Mouse (Mus musculus) c-Kit-negative CD71-positive TER-119-positive erythroid progenitor cells, embryonic 14.5 days (primary cell): ENCODE results near the gene Npas3.

Source experiments
- DNase-seq: peaks from one replicate; pipeline ENCODE4 v3.0.0-alpha.2; 2013; ENCODE audit warnings: low read depth, low spot score

Npas3 gene

GRCm38 (mm10) chr12:53409711-53410110, 161.2 kb downstream of the Npas3 start:
- DNase-seq: no peak

GRCm38 (mm10) chr12:53410647-53411046, 162.2 kb downstream of the Npas3 start:
- no peak for DNase-seq

DNA sequence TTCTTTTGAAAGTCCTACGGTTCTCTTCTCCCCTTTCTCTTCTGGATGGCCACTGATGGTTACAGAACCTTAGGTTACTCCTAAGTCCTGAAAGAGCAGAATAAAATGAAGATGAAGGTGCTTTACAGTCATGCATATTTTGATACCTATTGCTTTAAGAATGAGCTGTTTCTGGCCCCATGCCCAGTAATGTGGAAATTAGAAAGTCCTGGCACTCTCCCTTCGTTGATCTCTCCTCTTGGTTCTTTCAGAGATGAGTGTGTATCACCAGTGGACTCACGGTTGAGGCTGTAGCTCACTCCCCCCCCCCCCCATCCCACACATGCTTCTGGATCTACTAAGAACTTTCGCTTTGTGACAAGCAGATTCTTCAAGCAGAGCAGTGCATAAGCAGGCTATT, 167.6 kb downstream of the Npas3 start:
- DNase-seq: no peak

- DNase-seq: no peak
These were observed 173.2 kb downstream of the Npas3 start for GRCm38 (mm10) chr12:53421701-53422100.

- DNase-seq: no peak
These were observed 175.2 kb downstream of the Npas3 start for GRCm38 (mm10) chr12:53423631-53424030.

GRCm38 (mm10) chr12:53426006-53426405, 177.5 kb downstream of the Npas3 start:
- no peak for DNase-seq

DNA sequence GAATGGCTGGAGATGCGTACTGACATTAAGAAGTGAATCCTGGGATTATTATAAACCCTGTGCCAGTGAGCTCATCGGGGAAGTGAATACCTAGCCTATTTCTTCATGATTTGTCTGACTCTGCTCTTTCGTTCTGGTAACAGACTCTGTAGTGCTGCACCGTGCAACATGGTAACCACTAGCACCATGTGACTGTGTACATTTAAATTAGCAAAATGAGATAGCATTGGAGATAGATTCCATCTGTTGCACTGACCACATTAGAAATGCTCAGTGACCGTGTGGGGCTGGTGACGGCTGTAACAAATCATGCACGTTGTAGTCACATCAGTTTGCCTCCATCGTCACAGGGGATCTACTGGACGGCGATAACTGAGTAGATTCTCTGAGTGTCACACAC, 178.7 kb downstream of the Npas3 start:
- no peak for DNase-seq

- no peak for DNase-seq
These were observed 193.6 kb downstream of the Npas3 start for GRCm38 (mm10) chr12:53442029-53442428.

DNA sequence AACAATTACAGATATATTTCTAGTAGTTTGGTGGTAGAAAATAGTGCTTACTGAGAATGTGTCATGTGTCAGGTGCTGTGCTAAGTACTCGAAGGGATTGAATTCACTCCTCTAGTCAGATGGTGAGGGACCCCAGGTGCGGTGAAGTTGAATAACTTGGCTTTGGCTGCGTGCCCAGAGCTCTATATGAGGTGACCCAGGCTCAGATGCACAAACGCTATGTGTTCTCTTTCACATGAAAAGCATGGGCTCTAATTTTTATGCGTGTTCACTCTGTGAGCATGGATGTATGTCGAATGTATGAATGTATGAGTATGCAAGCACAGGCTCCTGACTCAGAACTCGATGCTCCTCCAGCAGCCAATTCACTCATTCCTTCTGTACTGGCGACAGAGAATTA, 199.0 kb downstream of the Npas3 start:
- no peak for DNase-seq

GRCm38 (mm10) chr12:53448040-53448439, 199.6 kb downstream of the Npas3 start:
- no peak for DNase-seq

DNA sequence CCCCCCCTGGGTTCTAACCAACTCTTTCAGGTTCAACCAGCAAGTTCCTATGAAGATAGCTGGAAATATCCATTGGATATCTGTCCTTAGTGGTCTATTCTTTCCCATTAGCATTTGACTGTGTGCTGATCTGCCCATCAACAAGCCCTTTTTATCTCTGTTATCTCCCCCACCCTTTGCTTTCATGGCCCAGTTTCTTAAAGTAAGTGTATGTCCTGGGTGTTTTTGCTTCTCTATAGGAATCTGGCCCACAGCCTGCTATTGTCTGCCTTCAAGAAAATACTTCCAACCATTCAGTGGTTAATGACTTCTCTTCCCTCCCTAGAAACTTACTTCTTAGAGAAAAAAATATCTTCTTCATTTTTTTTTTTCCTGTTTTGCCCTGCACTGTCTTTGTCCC, 219.1 kb downstream of the Npas3 start:
- no peak for DNase-seq

DNA sequence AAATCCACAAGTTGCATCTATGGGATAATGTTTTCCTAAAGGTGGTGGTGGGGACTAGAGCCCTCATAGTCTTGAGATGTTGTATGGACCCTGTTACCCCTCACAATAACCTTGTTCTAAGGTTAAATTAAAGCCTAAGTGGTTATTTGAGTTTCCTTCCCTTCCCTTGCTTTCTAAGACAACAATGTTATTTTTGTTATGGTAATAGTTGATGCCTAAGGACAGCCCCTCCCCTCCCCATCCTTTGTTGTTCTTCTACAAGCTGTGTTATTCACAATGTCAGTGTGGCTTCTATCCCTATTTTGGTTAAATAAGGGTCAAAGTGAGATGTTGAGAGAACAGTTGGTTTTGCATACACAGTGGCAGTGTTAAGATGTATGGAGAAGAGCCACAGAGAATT, 226.0 kb downstream of the Npas3 start:
- no peak for DNase-seq

- no peak for DNase-seq
These were observed 236.4 kb downstream of the Npas3 start for GRCm38 (mm10) chr12:53484924-53485323.

DNA sequence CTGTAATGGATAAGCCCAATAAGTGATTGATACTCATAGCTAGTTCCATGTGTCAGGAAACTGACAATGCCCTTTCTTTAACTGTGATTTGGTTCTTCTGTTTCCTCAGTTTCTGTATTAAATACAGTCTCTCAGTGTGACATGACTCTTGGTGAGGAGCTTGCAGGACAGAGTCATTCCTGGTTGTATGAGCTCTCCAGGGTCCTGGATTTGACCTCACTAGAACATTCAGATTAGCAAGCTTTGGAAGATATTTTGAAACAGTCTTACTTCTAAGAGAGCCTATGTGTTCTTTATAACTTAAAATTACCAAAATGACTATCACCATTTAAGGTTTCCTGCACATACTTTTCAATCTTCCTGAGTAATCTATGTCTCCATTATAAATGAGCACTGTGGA, 247.9 kb downstream of the Npas3 start:
- no peak for DNase-seq

GRCm38 (mm10) chr12:53514885-53515284, 266.4 kb downstream of the Npas3 start:
- DNase-seq: no peak

DNA sequence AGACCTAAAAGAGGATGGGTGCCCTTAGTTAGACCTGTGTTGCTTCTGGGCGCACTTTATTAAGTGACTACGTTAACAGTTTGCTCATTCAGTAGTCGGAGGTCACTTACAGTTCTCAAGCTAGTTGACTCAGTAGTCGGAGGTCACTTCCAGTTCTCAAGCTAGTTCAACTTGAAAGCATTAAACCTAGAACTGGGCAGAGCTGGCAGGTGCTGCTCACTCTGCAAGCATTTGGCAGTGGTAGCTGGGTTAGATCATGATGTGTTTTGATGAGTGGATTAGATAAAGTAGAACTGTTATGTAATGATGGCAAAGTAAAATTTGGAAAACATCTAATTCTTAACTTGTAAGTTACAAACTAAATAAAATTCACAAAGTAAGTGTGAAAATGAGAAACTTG, 271.1 kb downstream of the Npas3 start:
- no peak for DNase-seq

DNA sequence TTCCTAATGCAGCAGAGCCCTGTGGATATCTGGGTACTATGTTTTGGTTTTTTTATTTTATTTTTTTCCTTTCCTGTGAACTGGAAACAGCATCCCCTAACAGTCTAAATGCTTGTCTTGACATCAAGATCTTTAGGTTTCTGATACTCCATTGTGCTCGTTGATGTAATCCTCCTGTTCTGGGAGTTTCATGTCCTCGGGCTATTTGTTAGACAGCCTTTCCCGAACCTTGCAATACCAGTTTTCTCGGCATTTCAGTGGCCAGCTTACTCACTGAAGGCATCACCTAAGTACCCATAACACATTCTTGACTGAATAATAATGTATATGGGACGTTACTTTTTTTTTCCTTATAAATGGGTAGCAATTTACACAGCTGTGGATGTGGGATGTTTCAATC, 274.2 kb downstream of the Npas3 start:
- no peak for DNase-seq

DNA sequence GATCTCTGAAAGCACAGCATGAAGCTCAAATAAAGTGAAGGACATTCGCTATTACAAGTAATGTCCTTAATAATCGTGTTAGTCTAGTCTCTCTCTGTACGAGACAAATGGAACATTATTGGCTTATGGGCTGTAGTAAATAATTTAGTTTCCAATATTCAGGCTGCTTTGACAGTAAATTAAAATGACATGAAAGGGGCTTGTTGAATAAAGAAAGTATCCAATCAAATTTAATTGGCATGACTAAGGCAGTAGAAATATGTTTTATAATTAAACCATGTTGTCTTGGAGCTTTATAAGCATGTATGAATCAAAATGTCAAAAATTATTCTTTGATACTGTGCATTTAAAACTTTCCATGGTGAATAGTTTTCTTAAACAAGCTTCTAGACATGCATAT, 278.6 kb downstream of the Npas3 start:
- no peak for DNase-seq

DNA sequence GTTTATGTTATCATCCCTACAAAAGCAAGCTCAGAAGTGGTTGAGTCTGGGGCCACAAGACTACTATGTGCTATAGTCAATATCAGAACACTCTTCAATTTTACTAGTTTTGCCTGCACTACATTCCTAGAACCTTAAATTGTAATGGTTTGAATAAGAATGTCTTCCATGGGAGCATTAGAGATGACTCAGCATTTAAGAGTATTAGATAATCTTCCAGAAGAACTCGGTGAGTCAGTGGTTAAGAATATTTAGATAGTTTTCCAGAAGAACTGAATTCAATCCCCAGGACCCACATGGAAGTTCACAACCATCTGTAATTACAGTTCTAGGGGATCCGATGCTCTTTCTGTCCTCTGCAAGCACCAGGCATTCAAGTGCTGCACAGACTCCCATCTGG, 280.9 kb downstream of the Npas3 start:
- no peak for DNase-seq

DNA sequence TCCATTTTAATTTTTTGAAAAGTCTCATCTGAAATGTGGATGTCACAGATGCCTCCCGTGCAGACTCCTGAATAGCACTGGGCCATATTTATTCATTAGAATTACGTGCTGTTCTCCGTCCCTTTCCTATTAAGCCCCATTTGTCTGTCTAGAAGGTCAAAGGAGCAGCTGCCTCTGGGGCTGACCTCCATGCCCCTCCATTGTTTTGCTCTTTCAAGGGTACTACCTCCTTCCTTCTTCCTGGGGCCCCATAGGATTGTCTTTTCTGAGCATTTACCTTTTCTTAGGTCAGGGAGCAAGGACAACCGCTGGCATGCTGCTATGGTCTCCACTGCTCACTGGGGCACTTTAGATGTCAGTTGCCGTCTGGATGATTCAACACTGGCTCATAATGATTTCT, 288.3 kb downstream of the Npas3 start:
- no peak for DNase-seq

- no peak for DNase-seq
These were observed 307.9 kb downstream of the Npas3 start for GRCm38 (mm10) chr12:53556359-53556758.

GRCm38 (mm10) chr12:53558259-53558658, 309.8 kb downstream of the Npas3 start:
- DNase-seq: no peak

- no peak for DNase-seq
These were observed 318.4 kb downstream of the Npas3 start for GRCm38 (mm10) chr12:53566712-53567387.

DNA sequence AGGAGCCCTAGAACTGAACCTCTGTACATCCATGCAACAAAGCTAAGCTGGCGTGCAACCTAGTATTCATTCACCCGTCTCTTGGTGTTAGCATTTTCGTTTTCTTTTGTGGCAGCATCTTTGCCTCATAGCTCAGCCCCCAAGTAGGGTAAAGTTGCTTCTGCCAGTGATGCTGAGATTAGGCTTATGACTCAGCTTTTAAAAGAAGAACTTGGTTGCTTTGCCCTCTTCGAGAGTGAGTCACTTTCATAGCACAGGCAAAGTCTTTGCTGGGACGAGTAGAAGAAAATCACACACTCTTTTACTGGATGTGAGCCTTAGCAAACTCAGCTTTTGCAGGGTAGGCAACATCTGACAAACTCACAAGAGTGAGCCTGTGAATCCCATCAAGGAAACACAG, 332.7 kb downstream of the Npas3 start:
- DNase-seq: no peak
